22 mouse cellular contexts compared by ENCODE assay signal in genomic region chr13:56054089-56054488, GRCm38 (mm10).
A peak's percentile ranks its signal among the peaks of the same experiment; 100 is the strongest.
DNase-seq lines count a peak whose midpoint lies in the region; ATAC-seq and TF ChIP-seq lines count a peak whose summit lies in the region.
"Had no signal": no experiment of that assay in that cellular context is flagged by ENCODE, and none has a peak within 500 bp of the region (broad histone marks: within the 10 kb centered on the region; RNA-seq: fewer than 3 reads in every experiment).

No protein-coding gene starts in this region.

- H3K9ac ChIP-seq in forebrain, embryonic 13.5 days: no peak overlapping the region
- no peak overlapping the region for H3K9ac ChIP-seq in forebrain, embryonic 15.5 days (replicated peaks)
- no peak overlapping the region for H3K9ac ChIP-seq in neural tube, embryonic 13.5 days
- H3K9ac ChIP-seq in neural tube, embryonic 15.5 days (replicated peaks): no peak overlapping the region
- H3K9ac ChIP-seq in midbrain, embryonic 11.5 days (ENCODE audit: low read length): no peak overlapping the region
- no peak overlapping the region for H3K9ac ChIP-seq in midbrain, postnatal 0 days (replicated peaks; ENCODE audit: low read length, poor library complexity, severe bottlenecking)
- H3K9ac ChIP-seq: embryonic facial prominence, embryonic 15.5 days; kidney, embryonic 15.5 days; limb, embryonic 13.5 days; liver, embryonic 12.5 days had no signal

- WGBS in forebrain, embryonic 13.5 days: 54% methylated on average over 6 of the region's 6 CpGs
- WGBS in forebrain, embryonic 15.5 days: 50% methylated on average over 6 of the region's 6 CpGs
- WGBS in neural tube, embryonic 13.5 days: 52% methylated on average over 6 of the region's 6 CpGs
- WGBS in neural tube, embryonic 15.5 days: 49% methylated on average over 6 of the region's 6 CpGs
- 60% methylated on average over 6 of the region's 6 CpGs for WGBS in midbrain, embryonic 11.5 days
- WGBS in midbrain, postnatal 0 days: 27% methylated on average over 6 of the region's 6 CpGs

- TF ChIP-seq CTCF in midbrain, postnatal 0 days (IDR thresholded peaks at IDR 0.05): no peak

- no peak overlapping the region for H3K27ac ChIP-seq in forebrain, embryonic 13.5 days
- no peak overlapping the region; the same call in 1 of the 2 replicates for H3K27ac ChIP-seq in forebrain, embryonic 15.5 days (replicated peaks)
- peak overlapping the region; percentile 9; the same call in 1 of the 2 replicates for H3K27ac ChIP-seq in neural tube, embryonic 13.5 days (replicated peaks)
- H3K27ac ChIP-seq in neural tube, embryonic 15.5 days (replicated peaks): no peak overlapping the region
- H3K27ac ChIP-seq in midbrain, embryonic 11.5 days (ENCODE audit: low read depth, low read length): 0 out of 2 replicates have a peak overlapping the region, but pooled peaks have one; percentile 40
- 0 out of 2 replicates have a peak overlapping the region, but pooled peaks have one; percentile 12 for H3K27ac ChIP-seq in midbrain, postnatal 0 days (ENCODE audit: low read depth, low read length)
- H3K27ac ChIP-seq: embryonic facial prominence, embryonic 15.5 days; kidney, embryonic 15.5 days; limb, embryonic 13.5 days; liver, embryonic 12.5 days had no signal

- no peak overlapping the region for H3K4me3 ChIP-seq in forebrain, embryonic 13.5 days
- no peak overlapping the region for H3K4me3 ChIP-seq in forebrain, embryonic 15.5 days
- H3K4me3 ChIP-seq in neural tube, embryonic 13.5 days: no peak overlapping the region
- H3K4me3 ChIP-seq in neural tube, embryonic 15.5 days (replicated peaks): no peak overlapping the region
- H3K4me3 ChIP-seq in midbrain, embryonic 11.5 days (ENCODE audit: low read depth, low read length): no peak overlapping the region
- H3K4me3 ChIP-seq in midbrain, postnatal 0 days (ENCODE audit: low read depth, low read length): no peak overlapping the region
- H3K4me3 ChIP-seq: embryonic facial prominence, embryonic 15.5 days; kidney, embryonic 15.5 days; limb, embryonic 13.5 days; liver, embryonic 12.5 days had no signal

- no peaks in the 10 kb centered on the region for H3K9me3 ChIP-seq in forebrain, embryonic 13.5 days (replicated peaks)
- H3K9me3 ChIP-seq in forebrain, embryonic 15.5 days: no peaks in the 10 kb centered on the region
- no peaks in the 10 kb centered on the region for H3K9me3 ChIP-seq in neural tube, embryonic 13.5 days
- no peaks in the 10 kb centered on the region for H3K9me3 ChIP-seq in neural tube, embryonic 15.5 days (replicated peaks)
- H3K9me3 ChIP-seq in midbrain, embryonic 11.5 days (ENCODE audit: control insufficient read depth, low read length): no peaks in the 10 kb centered on the region
- no peaks in the 10 kb centered on the region for H3K9me3 ChIP-seq in midbrain, postnatal 0 days (ENCODE audit: low read length)
- H3K9me3 ChIP-seq: embryonic facial prominence, embryonic 15.5 days; kidney, embryonic 15.5 days; limb, embryonic 13.5 days; liver, embryonic 12.5 days had no signal

- H3K27me3 ChIP-seq in forebrain, embryonic 13.5 days: no peaks in the 10 kb centered on the region
- no peaks in the 10 kb centered on the region for H3K27me3 ChIP-seq in forebrain, embryonic 15.5 days
- no peaks in the 10 kb centered on the region for H3K27me3 ChIP-seq in neural tube, embryonic 13.5 days
- no peaks in the 10 kb centered on the region for H3K27me3 ChIP-seq in neural tube, embryonic 15.5 days (replicated peaks)
- H3K27me3 ChIP-seq in midbrain, embryonic 11.5 days (ENCODE audit: control insufficient read depth, insufficient read depth, low read length): no peaks in the 10 kb centered on the region; the same call in 1 of the 2 replicates
- no peaks in the 10 kb centered on the region for H3K27me3 ChIP-seq in midbrain, postnatal 0 days (ENCODE audit: insufficient read depth, low read length)
- H3K27me3 ChIP-seq: liver, embryonic 12.5 days had no signal

- H3K4me2 ChIP-seq in forebrain, embryonic 13.5 days: no peak overlapping the region
- no peak overlapping the region for H3K4me2 ChIP-seq in forebrain, embryonic 15.5 days (replicated peaks)
- no peak overlapping the region for H3K4me2 ChIP-seq in neural tube, embryonic 13.5 days
- H3K4me2 ChIP-seq in neural tube, embryonic 15.5 days: no peak overlapping the region
- H3K4me2 ChIP-seq in midbrain, embryonic 11.5 days: no peak overlapping the region
- H3K4me2 ChIP-seq in midbrain, postnatal 0 days (ENCODE audit: low read depth, low read length, poor library complexity, severe bottlenecking): no peak overlapping the region
- H3K4me2 ChIP-seq: embryonic facial prominence, embryonic 15.5 days; heart, embryonic 11.5 days; kidney, embryonic 15.5 days; limb, embryonic 13.5 days; liver, embryonic 12.5 days had no signal

- no peak for DNase-seq in midbrain, embryonic 11.5 days (ENCODE audit: low spot score, missing footprints)
- no peak for DNase-seq in midbrain, postnatal 0 days (ENCODE audit: low spot score)
- DNase-seq in thymus, postnatal 0 days (ENCODE audit: low spot score): no peak
- no peak for DNase-seq in cerebellum, postnatal 36 days
- DNase-seq: adrenal gland, postnatal 10 days; cerebellum, adult 8-10 months; gastrocnemius, postnatal 14 days; heart, adult 11 months; kidney, postnatal 4 days; lung, adult 18-20 months; lung, postnatal 14 days; thymus, adult 18-20 months had no signal

- H3K36me3 ChIP-seq in forebrain, embryonic 13.5 days (ENCODE audit: poor library complexity, severe bottlenecking): no peaks in the 10 kb centered on the region
- no peaks in the 10 kb centered on the region for H3K36me3 ChIP-seq in forebrain, embryonic 15.5 days
- H3K36me3 ChIP-seq in neural tube, embryonic 13.5 days: no peaks in the 10 kb centered on the region
- no peaks in the 10 kb centered on the region for H3K36me3 ChIP-seq in neural tube, embryonic 15.5 days
- no peaks in the 10 kb centered on the region for H3K36me3 ChIP-seq in midbrain, embryonic 11.5 days (ENCODE audit: control insufficient read depth, insufficient read depth, low read length)
- no peaks in the 10 kb centered on the region for H3K36me3 ChIP-seq in midbrain, postnatal 0 days (ENCODE audit: insufficient read depth, low read length)
- H3K36me3 ChIP-seq: embryonic facial prominence, embryonic 15.5 days; kidney, embryonic 15.5 days; limb, embryonic 13.5 days; liver, embryonic 12.5 days had no signal

- H3K4me1 ChIP-seq in forebrain, embryonic 13.5 days: peaks cover 11% of the 10 kb centered on the region; the same call in 1 of the 2 replicates
- H3K4me1 ChIP-seq in forebrain, embryonic 15.5 days: peaks cover 18% of the 10 kb centered on the region
- peaks cover 31% of the 10 kb centered on the region for H3K4me1 ChIP-seq in neural tube, embryonic 13.5 days (replicated peaks)
- peaks cover 10% of the 10 kb centered on the region for H3K4me1 ChIP-seq in neural tube, embryonic 15.5 days
- peaks cover 22% of the 10 kb centered on the region for H3K4me1 ChIP-seq in midbrain, embryonic 11.5 days (ENCODE audit: control insufficient read depth, insufficient read depth, low read length)
- peaks cover 9% of the 10 kb centered on the region; the same call in 1 of the 2 replicates for H3K4me1 ChIP-seq in midbrain, postnatal 0 days (ENCODE audit: insufficient read depth, low read length)
- H3K4me1 ChIP-seq: embryonic facial prominence, embryonic 15.5 days; liver, embryonic 12.5 days had no signal

- peak; percentile 21; the same call in 1 of the 2 replicates for ATAC-seq in forebrain, embryonic 13.5 days
- ATAC-seq in forebrain, embryonic 15.5 days (replicated peaks): no peak
- ATAC-seq in neural tube, embryonic 13.5 days (ENCODE audit: low read depth): no peak; the same call in 1 of the 2 replicates
- ATAC-seq in neural tube, embryonic 15.5 days (ENCODE audit: low FRiP score): no peak
- peak; percentile 20; the same call in 1 of the 2 replicates for ATAC-seq in midbrain, embryonic 11.5 days (ENCODE audit: low FRiP score)
- ATAC-seq in midbrain, postnatal 0 days (ENCODE audit: low FRiP score): 0 out of 2 replicates have a peak, but pooled peaks have one; percentile 34
- ATAC-seq: intestine, postnatal 0 days; liver, embryonic 12.5 days had no signal

Comparison
In these comparisons a context has a peak if more than half of its experiments do, and no peak if none do; other contexts are left out.
1. ATAC-seq: peak in forebrain, embryonic 13.5 days (single experiment), midbrain, embryonic 11.5 days (single experiment) and midbrain, postnatal 0 days (single experiment); none in forebrain, embryonic 15.5 days (single experiment), neural tube, embryonic 13.5 days (single experiment) and neural tube, embryonic 15.5 days (single experiment).
2. H3K27ac ChIP-seq: peak in neural tube, embryonic 13.5 days (single experiment), midbrain, embryonic 11.5 days (single experiment) and midbrain, postnatal 0 days (single experiment); none in forebrain, embryonic 13.5 days (single experiment), forebrain, embryonic 15.5 days (single experiment) and neural tube, embryonic 15.5 days (single experiment).